ENCODE assay signal across 18 mouse cellular contexts in genomic region chr12:84855084-84855625, GRCm38 (mm10). TPM values are rescaled to one million over a fixed set of nuclear protein-coding genes. Genes with fewer than 3 reads are reported as not detected.
A peak's percentile ranks its signal among the peaks of the same experiment; 100 is the strongest.
DNase-seq lines count a peak whose midpoint lies in the region; ATAC-seq and TF ChIP-seq lines count a peak whose summit lies in the region.
"Had no signal": no experiment of that assay in that cellular context is flagged by ENCODE, and none has a peak within 500 bp of the region (broad histone marks: within the 10 kb centered on the region; RNA-seq: fewer than 3 reads in every experiment).

No protein-coding gene starts in this region.

- 63% methylated on average over 4 of the region's 4 CpGs for WGBS in stomach, postnatal 0 days

- H3K27ac ChIP-seq in stomach, postnatal 0 days (replicated peaks), result no peak overlapping the region
- H3K27ac ChIP-seq: embryonic facial prominence, embryonic 12.5 days; hindbrain, embryonic 14.5 days; limb, embryonic 12.5 days had no signal

- H3K4me1 ChIP-seq in stomach, postnatal 0 days (replicated peaks; ENCODE audit: control insufficient read depth, insufficient read depth), result no peaks in the 10 kb centered on the region

- ATAC-seq in stomach, postnatal 0 days (ENCODE audit: low FRiP score, low TSS enrichment), result no peak
- ATAC-seq: forebrain, postnatal 0 days had no signal

- TF ChIP-seq CTCF in stomach, postnatal 0 days (IDR thresholded peaks at IDR 0.05; ENCODE audit: low read depth), result no peak

- no peak overlapping the region for H3K4me2 ChIP-seq in stomach, postnatal 0 days (replicated peaks; ENCODE audit: low read depth)
- H3K4me2 ChIP-seq: embryonic facial prominence, embryonic 12.5 days; hindbrain, embryonic 14.5 days; limb, embryonic 12.5 days had no signal

- DNase-seq in 416B (ENCODE audit: low read depth) (peak; percentile 89), NIH3T3 (ENCODE audit: low read depth) (peak; percentile 33), liver (peak; percentile 66)
- peak; percentile 47 for DNase-seq in lung, postnatal 10 days
- DNase-seq in yolk sac, embryonic 10.5 days (ENCODE audit: low spot score), result no peak
- no peak for DNase-seq in stomach, postnatal 0 days (ENCODE audit: low spot score)
- DNase-seq in ovary, adult 18-20 months (ENCODE audit: low spot score), result no peak
- DNase-seq: cerebellum, postnatal 25 days; forebrain, postnatal 0 days; gastrocnemius, postnatal 36 days; kidney, adult 18-20 months; kidney, postnatal 4 days; layer of hippocampus, postnatal 36 days; thymus, adult 2 months had no signal

- no peak for TF ChIP-seq EP300 in stomach, postnatal 0 days (optimal IDR thresholded peaks at IDR 0.05)

- H3K4me3 ChIP-seq in stomach, postnatal 0 days (ENCODE audit: low read depth, low read length), result no peak overlapping the region
- H3K4me3 ChIP-seq: embryonic facial prominence, embryonic 12.5 days; limb, embryonic 12.5 days had no signal

- no peaks in the 10 kb centered on the region for H3K9me3 ChIP-seq in stomach, postnatal 0 days (ENCODE audit: control insufficient read depth, low read length)
- H3K9me3 ChIP-seq: embryonic facial prominence, embryonic 12.5 days; limb, embryonic 12.5 days had no signal

- no peaks in the 10 kb centered on the region for H3K36me3 ChIP-seq in stomach, postnatal 0 days (ENCODE audit: control insufficient read depth, insufficient read depth, low read length)
- H3K36me3 ChIP-seq: embryonic facial prominence, embryonic 12.5 days; limb, embryonic 12.5 days had no signal

- no peak overlapping the region for H3K9ac ChIP-seq in stomach, postnatal 0 days (ENCODE audit: low read length)
- H3K9ac ChIP-seq: embryonic facial prominence, embryonic 12.5 days; forebrain, postnatal 0 days; hindbrain, embryonic 14.5 days; limb, embryonic 12.5 days had no signal

- no peaks in the 10 kb centered on the region for H3K27me3 ChIP-seq in stomach, postnatal 0 days (ENCODE audit: control insufficient read depth, insufficient read depth, low read length)
- H3K27me3 ChIP-seq: CH12.LX; embryonic facial prominence, embryonic 12.5 days had no signal

RNA-seq across cellular contexts. Expression of gene Ltbp2, which starts 21.2 kb away (rescaled TPM):
- polyA plus RNA-seq in stomach, postnatal 0 days (2015; fragmentation: Nextera tagmentation; extraction: Ambion mirVana), result 1.3 and 1.4 TPM in 2 replicates

Comparison
In these comparisons a context has a peak if more than half of its experiments do, and no peak if none do; other contexts are left out.
1. DNase-seq: peak in 416B (single experiment), NIH3T3 (single experiment), liver (single experiment) and lung, postnatal 10 days (single experiment); none in yolk sac, embryonic 10.5 days (single experiment), stomach, postnatal 0 days (single experiment) and ovary, adult 18-20 months (single experiment).